Mouse (Mus musculus): ENCODE measurements around the gene 2010111I01Rik.

Gene 2010111I01Rik

DNA sequence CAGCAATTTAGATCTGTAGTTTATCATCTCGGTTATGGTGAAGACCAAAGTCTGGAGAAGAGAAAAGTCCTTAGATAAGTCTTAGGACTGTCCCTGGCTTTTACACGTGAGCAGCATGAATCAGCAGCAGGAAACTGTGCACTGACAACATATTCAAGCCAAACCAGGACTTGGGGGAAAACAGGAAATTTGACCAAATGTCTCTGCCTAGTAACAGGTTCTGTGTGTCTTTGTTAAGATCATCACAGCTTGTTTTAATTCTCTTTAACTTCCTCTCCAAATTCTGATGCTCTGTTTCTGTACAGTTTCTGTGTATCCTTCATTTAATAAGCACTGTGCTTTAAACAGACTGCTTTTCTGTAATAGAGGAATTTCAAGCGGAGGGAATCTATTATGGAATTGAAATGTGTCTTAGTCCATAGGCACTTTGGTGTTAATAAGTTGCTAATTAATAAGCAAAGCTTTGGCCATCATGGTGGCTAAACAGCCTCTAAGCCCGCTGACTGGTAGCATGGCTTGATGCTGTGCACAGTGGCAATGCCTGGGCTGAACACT lies 147.4 kb downstream of the 2010111I01Rik start:
- no peak for DNase-seq (ENCODE audit: low spot score in 2 of 2)

DNA sequence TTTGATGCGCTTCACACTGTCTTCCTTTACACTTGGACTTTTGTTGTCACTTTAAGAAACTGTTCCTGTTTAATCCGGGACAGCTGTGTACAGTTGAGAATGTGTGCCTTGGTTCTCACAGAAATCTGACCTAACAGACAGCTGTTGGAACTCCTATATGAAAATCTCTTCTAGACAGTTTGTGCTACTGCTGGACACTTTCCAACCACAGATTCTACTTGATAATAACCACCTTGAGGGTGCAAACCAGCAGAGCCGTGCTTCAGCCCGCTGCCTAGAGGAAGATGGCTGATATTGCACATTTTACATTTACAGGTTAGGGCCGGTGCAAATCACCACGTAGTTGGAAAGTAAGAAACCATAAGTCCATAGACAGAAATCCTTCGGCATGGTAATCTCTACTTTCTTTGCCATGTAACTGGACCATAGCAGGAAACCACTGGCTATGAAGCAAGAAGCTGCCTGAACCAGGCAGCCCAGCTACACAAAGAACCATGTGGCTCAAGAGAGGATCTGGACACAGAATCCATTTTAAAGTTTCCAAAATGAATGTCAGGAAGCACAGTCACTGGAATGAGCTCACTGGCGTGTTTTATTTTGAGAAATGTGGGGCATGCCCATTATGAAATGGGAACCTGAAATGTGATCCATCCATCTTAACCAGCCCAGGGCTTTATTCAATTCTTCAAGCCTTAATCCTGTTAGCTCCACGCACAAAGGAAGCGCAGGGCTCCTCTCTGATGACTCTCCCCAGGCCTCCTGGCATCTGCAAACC lies 148.1 kb downstream of the 2010111I01Rik start:
- DNase-seq (ENCODE audit: low spot score in 2 of 2) = no peak

DNA sequence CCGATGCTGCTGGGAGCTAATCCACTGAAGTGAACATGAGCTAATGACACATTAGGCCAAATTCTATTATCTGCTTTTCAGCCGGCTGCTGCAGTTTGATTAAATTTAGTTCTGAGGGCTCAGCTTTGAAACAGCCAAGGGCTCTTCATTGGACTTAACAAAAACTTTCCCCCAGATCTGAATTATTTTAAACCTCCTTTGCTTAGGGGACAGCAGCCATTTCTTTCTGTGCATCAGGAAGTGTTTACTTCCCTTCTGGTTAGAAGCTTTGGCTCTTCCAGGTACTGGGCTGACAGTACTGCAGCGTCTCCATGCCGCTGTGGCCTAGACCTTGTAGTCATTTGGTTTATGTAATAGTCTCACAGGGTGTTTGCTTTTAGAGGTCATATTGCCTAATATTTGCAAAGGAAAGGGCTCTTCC lies 149.2 kb downstream of the 2010111I01Rik start:
- DNase-seq (ENCODE audit: low spot score in 2 of 2) = no peak

DNA sequence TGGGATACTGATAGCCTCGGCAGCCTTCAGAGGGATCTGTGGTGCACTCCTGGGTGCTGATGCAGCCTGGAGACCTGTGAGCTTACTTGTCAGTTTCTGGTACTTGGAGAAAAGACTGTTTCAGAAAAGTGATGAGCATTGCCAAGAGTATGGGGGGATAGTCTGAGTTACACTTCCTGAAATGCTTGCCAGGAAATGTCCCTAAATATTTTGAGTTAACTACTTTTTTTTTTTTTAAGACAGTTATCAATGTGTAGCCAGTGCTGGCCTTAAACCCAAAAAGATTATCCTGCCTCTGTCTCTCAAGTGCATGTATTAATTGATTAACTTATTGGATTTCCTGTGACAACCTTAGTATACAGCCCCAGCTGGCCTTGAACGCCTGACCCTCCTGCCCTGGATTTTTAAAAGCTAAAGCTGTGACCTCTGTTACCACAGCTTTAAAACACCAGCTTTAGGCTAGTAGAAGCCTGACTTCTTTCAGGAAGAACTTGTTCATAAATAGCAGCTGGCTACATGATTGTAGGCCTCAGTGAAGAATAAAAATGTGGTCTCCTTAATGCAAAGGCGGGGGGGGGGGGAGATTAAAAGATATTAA lies 150.6 kb downstream of the 2010111I01Rik start:
- no peak for DNase-seq (ENCODE audit: low spot score in 2 of 2)

DNA sequence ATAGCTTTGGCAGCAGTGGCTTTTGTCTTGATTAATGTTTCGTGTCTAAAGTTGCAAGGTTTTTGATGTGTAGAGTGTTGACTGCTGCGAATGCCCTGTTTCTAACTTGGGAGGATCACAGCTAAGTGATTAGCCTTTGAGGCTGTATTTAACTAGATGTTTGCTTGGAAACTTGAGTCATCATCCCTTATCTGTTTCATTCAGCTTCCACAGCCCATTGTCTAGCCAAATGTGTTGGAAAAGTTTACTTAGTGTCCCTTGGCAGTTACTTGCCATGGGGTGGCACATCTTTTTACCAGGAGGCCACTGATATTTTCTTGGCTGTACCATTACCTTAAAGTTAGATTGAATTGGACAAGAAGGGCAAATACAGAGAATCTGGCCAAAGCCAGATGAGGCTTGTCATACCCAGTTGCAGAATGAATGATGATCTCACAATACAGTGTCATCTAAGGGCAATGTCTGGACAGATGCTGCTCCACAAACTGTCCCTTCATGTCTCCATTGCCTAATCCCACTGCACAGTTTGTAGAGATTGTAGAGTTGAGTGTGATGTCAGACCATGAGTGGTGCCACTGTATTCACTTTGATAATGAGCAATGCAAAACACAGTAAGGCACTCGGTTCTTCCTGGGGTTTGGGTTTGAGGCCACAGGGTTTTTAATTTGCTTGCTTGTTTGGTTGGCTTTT lies 152.9 kb downstream of the 2010111I01Rik start:
- DNase-seq (ENCODE audit: low spot score in 2 of 2) = no peak

DNA sequence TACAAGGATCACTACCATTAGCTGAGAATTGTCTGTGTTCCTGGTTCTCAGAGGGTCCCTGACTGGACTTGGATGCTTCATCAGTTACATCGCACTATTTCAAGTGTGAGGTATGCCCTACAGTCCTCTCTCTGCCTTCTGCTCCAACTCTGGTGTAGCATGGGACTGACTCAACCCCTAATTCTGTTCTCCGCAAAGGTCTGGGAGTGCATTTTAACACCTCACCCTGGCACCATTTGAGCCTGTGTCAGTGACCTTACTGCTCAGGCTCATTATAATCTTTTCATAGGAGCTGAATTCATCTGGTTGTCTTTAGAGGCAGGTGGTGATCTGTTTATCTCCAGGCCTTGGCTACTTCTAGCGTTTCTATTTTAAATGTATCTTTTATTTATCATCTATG lies 154.0 kb downstream of the 2010111I01Rik start:
- DNase-seq (ENCODE audit: low spot score in 2 of 2) = no peak

DNA sequence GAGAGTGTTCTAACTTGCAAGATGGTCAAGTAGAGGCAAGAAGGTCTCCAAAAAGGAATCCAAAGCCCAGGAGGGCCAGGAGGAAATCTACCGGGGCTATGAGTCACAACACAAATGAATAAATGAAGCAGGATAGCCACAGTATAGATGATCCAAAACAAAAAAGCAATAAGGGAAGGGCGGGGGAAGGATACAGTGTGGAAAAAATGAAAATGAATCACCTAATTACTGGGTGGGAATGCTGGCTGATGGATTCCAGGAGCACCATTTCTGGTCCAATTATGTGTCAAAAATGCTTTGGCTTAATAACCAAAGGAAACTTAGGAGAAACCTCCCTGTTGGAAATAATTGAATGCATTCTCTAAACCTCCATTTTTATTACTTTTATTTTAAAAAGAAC lies 155.6 kb downstream of the 2010111I01Rik start:
- DNase-seq (ENCODE audit: low spot score in 2 of 2) = no peak

DNA sequence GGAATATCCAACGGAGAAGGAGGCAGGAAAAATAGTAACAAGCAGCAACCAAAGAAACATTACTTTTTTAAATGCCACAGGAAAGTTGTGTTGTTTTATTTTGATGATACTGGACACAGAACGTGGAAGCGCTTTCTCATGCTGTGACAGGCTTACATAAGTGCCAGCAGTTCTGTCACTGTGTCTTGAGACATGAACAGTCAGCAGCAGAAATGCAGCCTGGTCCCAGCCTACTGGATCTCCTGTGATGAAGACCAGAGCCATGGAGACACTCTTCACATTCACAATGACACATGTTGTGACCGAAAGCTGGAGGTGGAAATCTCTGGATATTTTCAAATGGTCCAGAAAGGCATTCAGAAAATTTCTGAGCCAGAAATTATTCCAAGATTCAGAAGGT lies 157.1 kb downstream of the 2010111I01Rik start:
- no peak for DNase-seq (ENCODE audit: low spot score in 2 of 2)

DNA sequence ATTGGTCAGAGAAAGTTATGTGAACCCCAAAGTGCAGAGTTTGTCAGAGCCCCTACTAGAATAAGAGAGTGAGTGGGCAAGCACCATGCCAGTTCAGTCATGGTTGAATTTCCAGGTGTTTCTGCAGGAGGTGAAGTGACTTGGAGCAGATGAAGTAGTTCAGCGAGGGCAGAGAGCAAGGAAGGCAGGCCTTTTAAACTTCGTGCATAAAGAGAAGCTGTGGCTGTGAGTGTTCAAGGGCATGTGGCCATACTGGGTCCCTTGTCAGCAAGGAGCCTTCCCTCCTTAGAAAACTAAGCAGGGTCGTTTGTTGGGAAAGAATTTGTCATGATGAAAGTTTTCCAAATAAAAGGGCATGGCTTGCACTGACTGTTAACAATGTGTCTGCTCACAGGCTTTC lies 161.5 kb downstream of the 2010111I01Rik start:
- DNase-seq (ENCODE audit: low spot score in 2 of 2) = no peak

DNA sequence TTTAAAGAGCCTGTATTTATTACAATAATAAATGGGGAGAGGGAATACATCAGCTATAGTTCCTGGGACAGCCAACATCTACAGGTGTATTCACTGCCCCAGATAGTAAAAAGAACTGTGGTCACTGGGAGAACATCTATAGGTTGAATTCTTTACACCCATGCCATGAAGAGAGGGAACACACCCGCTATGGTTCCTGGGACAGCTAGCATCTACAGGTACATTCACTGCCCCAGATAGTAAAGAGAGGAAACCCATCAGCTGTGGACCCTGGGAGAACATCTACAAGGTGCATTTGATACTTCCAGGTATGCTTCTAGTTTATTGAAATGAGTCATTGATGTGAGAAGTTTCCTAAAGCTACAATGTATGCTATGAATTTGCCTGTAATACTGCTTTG lies 162.8 kb downstream of the 2010111I01Rik start:
- DNase-seq (ENCODE audit: low spot score in 2 of 2) = no peak

DNA sequence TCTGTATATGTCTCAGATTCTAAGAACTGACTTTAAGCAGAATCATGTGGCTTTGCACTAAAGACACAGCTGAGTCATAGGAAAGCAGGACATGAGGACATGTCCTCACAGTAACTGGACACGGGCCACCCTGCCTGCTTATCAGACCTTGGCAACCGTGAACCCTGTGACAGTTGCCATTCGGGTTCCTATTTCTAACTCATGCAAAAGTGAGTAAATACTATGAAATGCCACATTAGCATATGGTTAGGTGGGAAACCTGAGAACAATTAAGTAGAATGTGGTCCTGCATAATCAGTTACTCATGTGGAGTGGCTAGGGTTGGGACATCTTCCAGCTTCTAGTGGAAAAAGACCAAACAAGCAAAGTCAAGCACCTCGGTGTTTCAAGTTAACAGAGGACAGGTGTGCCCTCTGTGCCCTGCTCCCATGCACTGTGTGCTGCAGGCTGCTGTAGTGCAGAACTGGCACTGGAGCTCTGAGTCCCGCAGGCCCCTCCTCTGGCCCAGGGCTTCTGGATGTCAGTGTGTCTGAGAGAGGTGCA lies 170.3 kb downstream of the 2010111I01Rik start:
- no peak for DNase-seq (ENCODE audit: low spot score in 2 of 2)

DNA sequence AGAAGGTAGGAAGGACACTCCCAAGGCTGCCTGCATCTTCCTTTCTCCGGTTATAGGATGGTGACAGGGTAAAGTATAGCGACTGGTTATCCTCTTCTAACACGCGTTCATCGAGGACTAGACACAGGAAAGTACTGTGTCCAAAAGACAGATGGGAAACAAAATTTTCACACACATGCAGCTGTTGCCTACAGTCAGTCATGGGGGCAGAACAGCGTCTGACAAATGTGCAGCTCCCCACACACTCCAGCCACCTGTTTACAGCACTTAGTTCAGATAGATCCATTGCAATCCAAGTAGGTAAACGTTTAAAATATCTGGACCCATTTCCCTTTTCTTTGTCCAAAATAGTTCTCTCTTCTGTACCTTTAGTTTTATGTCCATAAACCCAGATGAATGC lies 171.3 kb downstream of the 2010111I01Rik start:
- no peak for DNase-seq (ENCODE audit: low spot score in 2 of 2)

DNA sequence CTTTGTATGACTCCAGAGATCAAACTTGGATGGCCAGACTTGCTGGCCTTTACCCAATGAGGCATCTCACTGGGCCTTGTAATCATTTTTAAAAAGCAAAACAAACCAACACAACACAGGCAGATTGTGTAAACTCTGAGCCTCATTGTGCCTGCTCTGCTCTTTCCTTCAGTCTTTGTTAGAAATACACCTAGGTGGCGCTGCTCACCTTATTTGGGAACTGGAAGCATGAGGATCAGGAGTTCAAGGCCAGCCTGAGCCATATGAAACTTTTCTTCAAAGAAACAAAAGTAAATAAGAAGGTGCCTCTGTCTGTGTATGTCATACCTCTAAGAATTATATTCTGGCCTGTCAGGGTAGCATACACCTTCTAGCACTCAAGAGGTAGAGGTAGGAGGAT lies 172.1 kb downstream of the 2010111I01Rik start:
- no peak for DNase-seq (ENCODE audit: low spot score in 2 of 2)

DNA sequence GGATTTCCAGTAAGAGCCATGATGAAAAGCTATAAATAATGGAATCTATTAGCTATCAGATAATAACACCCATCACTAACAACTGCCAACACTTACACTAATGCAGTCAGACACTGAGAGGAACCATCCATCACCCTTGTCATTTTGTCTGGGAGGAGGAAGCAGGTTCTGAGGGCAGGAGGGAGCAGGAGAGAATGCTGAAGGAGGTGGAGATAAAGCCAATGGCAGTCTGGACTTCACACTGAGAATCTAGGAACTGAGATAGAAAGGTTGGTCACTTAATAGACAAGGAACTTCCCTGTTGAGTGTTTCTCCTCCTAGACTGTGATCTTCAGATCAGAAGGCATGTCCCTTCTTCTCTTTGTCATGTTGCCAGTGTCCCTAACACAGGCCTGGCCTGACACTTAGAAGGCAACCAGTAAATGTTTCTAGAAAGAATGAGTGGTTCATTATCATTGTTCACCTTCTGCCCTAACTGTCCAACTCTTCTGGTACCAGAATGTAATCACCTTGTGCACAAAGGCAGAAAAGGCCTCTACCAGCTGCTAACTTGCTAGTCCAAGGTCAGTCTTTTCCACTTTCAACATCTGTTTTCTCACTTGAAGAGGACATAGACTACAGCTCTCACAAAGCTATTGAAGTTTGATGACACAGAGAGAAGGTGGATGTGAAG lies 173.8 kb downstream of the 2010111I01Rik start:
- no peak for DNase-seq (ENCODE audit: low spot score in 2 of 2)

DNA sequence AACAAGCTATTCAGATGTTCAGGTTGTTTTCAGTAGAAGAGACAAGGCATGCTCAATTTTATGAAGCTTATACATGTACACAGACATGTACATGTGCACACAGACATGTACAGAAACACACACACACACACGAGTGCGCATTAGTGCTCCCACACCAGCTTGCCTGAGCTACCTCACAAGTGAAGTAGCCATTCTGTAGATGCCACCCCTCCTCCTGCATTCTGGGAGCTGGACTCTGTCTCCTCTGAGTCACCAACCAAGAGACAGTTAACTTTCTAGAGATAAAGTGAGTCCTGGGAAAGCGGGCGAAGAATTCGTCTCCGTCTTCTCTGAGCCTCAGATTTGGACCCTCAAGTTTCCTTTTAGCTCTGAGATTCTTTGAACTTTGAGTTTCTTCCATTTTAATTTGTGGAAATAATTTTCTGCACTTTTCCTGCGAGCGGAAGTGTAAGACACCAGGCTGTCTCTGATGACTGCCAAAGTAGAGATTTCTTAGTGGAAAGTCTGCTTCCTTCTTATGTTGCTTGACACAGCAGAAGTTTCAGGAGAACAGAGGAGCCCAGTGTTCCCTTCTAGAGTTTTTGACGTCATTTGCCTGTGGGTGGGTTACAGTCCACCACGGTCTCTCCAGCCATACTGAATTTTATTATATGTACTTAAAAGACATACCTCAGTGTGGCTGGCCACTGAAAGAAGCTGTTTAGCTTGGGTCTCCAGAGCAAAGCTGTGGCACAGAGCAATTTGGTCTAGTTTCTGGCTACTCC lies 175.0 kb downstream of the 2010111I01Rik start:
- DNase-seq (ENCODE audit: low spot score in 2 of 2) = no peak

DNA sequence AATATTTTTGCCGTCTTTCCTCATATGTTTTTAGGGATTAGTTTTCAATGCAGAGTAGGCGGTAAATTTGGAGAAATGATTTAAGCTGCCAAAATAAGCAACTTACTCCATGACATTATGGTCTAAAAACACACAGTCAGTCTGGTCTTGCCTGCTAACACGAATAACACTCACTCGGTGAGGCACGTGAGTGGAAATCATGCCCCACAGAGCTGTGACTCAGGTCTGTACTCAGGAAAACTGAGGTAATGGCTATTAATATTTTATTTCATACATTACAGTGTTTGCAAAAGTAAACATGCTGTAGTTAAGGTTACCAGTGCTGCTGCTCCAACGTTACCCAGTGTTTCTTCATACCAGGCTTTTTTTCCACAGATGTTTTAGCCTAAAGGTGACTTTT lies 176.1 kb downstream of the 2010111I01Rik start:
- no peak for DNase-seq (ENCODE audit: low spot score in 2 of 2)

DNA sequence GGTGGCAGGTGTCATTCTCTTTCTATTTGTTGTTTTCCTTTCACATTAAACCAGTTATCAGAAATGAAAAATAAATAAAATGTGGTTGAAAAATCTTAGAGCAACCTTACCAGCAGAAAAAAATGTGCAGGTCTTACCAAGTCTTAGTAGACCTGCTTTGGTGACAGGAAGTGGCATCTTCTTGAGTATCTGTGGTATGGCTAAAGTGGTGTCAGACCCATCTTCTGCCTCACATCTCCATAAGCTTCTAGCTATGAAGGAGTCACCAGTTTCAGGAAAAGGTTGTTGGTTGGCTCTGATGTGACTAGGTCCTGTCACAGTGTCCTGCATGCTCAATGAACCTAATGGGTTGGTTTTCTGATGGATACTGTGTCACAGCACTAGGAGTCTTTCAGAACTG lies 176.6 kb downstream of the 2010111I01Rik start:
- DNase-seq (ENCODE audit: low spot score in 2 of 2) = no peak

DNA sequence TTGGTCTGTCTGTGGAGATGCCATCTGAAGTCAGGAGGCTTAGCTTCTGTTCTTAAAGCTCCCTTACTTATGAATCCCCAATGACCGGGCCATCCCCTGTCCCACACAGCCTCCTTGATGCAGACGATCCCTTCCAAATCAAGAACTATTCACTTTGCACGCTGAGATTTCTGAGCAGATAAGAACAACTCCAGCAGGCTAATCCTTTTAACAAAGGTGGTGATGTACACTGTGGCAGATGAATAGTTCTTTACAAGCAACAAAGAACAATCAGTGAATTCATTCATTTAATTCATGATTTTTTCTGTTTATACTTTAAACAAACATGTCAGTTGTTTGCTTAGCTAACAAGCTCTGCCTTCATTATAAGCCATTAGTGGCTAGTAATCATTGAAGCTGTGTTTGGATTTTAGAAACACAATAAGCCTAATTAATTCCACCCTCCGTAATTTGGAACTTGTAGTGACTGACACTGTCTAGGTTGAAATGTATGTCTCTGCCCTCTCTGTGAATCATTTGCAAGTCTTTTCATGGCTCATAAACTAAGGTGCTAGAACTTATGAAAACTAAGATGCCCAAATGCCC lies 182.0 kb downstream of the 2010111I01Rik start:
- DNase-seq (ENCODE audit: low spot score in 2 of 2) = no peak

DNA sequence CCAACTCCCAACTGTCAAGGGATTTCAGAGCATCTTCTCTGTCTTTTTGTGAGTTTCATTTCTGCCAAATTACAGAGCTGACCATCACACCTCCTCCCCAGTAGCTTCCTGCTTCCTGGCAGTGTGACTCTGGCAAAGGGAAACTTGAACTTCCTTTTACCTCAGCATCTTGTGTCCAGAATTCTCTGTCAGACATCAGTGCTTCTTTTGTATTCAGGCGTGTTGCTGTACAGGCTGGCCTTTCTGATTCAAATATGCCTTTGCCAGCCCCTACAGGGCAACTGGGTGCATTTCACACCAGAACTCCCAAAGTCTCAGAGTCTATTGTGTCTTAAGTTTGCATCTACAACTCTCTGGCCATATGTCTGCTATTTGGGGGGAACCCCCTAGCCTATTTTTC lies 183.5 kb downstream of the 2010111I01Rik start:
- DNase-seq (ENCODE audit: low spot score in 2 of 2) = no peak

DNA sequence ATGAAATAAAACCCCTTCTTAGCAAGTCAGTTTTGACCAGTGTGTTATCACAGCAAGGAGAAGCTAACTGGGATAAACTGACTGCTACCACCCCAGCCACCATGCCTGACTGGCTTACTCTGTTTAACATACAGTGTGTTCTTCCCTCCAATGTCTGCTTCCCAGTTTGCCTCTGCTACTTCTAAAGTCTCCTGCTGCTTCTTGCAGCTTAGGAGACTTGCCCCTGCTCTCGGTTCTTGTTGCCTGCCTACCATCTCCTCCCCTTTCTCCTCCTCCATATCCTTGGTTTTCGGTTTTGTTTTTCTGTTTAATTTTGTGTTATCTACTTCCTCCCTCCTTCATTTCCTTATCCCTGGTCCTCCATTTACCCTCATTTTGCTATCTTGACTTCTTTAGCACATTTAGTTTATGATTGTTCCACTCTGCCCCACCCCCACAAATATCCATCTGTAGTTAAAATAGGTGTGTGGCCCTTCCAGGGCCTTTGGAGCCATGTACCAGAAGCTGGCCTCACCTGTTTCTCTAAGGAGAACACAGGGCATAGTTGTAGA lies 185.9 kb downstream of the 2010111I01Rik start:
- no peak for DNase-seq (ENCODE audit: low spot score in 2 of 2)

Measured in right cerebral cortex, postnatal 10 days (tissue).